25 mouse cellular contexts compared by ENCODE assay signal in the genomic region with DNA sequence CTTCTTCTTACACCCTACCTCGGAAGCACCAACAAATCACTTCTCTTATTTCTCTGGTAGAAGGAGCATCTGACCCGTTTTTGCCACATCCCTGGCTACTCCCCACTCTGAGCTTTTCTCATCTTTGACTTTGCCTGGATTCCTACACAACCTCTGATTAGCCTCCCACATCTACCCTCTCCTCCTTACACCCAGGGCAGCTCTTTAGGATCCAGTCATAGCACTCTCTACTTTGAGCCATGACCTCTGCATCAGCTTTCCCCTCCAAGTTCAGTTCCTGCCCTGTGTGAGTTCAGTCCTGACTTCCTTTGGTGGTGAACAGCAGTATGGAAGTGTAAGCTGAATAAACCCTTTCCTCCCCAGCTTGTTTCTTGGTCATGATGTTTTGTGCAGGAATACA.
DNase-seq lines count a peak whose midpoint lies in the region; ATAC-seq and TF ChIP-seq lines count a peak whose summit lies in the region.
"Had no signal": no experiment of that assay in that cellular context is flagged by ENCODE, and none has a peak within 500 bp of the region (broad histone marks: within the 10 kb centered on the region; RNA-seq: fewer than 3 reads in every experiment).

No protein-coding gene starts in this region.

- WGBS in heart, embryonic 13.5 days: 66% methylated on average over 2 of the region's 2 CpGs

- no peak overlapping the region for H3ac ChIP-seq in myocyte (ENCODE audit: control insufficient read depth, insufficient read length)

- peaks cover 38% of the 10 kb centered on the region for H3K4me1 ChIP-seq in heart, embryonic 13.5 days

- H3K27ac ChIP-seq in heart, embryonic 13.5 days (replicated peaks): peak overlapping the region; percentile 54; the same call in 1 of the 2 replicates
- H3K27ac ChIP-seq: embryonic facial prominence, embryonic 13.5 days; forebrain, embryonic 13.5 days; hindbrain, embryonic 14.5 days; hindbrain, postnatal 0 days had no signal

- no peak for ATAC-seq in heart, embryonic 13.5 days (ENCODE audit: extremely low read depth, insufficient number of reproducible peaks, low FRiP score, low TSS enrichment)
- ATAC-seq: CD4-positive, CD25-positive, alpha-beta regulatory T cell, adult 4 months; forebrain, embryonic 13.5 days; forebrain, embryonic 16.5 days; hindbrain, postnatal 0 days; inflammation-experienced regulatory T-cells, adult 6 months; intestine, embryonic 16.5 days had no signal

- TF ChIP-seq POLR2A in myocyte (IDR thresholded peaks at IDR 0.05; ENCODE audit: insufficient read length, low read depth): no peak

- no peak overlapping the region for H3K4me3 ChIP-seq in heart, embryonic 13.5 days
- no peak overlapping the region for H3K4me3 ChIP-seq in myocyte
- H3K4me3 ChIP-seq: embryonic facial prominence, embryonic 13.5 days; forebrain, embryonic 13.5 days had no signal

- H3K4me2 ChIP-seq in heart, embryonic 13.5 days: no peak overlapping the region
- H3K4me2 ChIP-seq in myocyte (ENCODE audit: low read depth): peak overlapping the region; percentile 74
- H3K4me2 ChIP-seq: embryonic facial prominence, embryonic 13.5 days; forebrain, embryonic 13.5 days; hindbrain, embryonic 14.5 days had no signal

- H3K79me2 ChIP-seq in myocyte (ENCODE audit: control insufficient read depth, insufficient read depth): no peaks in the 10 kb centered on the region

- intact Hi-C loops in heart, postnatal 10 days (cut with DNase I): no loop called here

- H3K9me3 ChIP-seq in heart, embryonic 13.5 days: no peaks in the 10 kb centered on the region
- H3K9me3 ChIP-seq: embryonic facial prominence, embryonic 13.5 days; forebrain, embryonic 13.5 days had no signal

- no peaks in the 10 kb centered on the region for H3K27me3 ChIP-seq in heart, embryonic 13.5 days (replicated peaks)
- H3K27me3 ChIP-seq in myocyte (ENCODE audit: control insufficient read depth, insufficient read depth, insufficient read length): no peaks in the 10 kb centered on the region
- H3K27me3 ChIP-seq: embryonic facial prominence, embryonic 13.5 days; forebrain, embryonic 13.5 days had no signal

- H3K9ac ChIP-seq in heart, embryonic 13.5 days: no peak overlapping the region
- H3K9ac ChIP-seq: embryonic facial prominence, embryonic 13.5 days; forebrain, embryonic 13.5 days; hindbrain, embryonic 14.5 days had no signal

- H3K36me3 ChIP-seq in heart, embryonic 13.5 days: no peaks in the 10 kb centered on the region
- H3K36me3 ChIP-seq in myocyte (ENCODE audit: control insufficient read depth, insufficient read depth): no peaks in the 10 kb centered on the region
- H3K36me3 ChIP-seq: embryonic facial prominence, embryonic 13.5 days had no signal

- peak; percentile 43 for DNase-seq in heart, adult 11 months
- DNase-seq in heart, postnatal 10 days: no peak
- no peak for DNase-seq in heart, postnatal 4 days
- peak; percentile 1 to 4 for DNase-seq in layer of hippocampus, postnatal 10 days (ENCODE audit: low spot score in 2 of 2)
- DNase-seq in layer of hippocampus, adult 18-20 months (ENCODE audit: low spot score in 2 of 2): no peak
- DNase-seq in spleen, postnatal 4 days (ENCODE audit: low spot score in 2 of 2): no peak
- DNase-seq: adrenal gland, adult 2 months; adrenal gland, postnatal 14 days; cerebellum, adult 11 months; cerebellum, adult 2 months; cerebellum, adult 9-11 months; cerebellum, postnatal 25 days; gastrocnemius, postnatal 10 days; gastrocnemius, postnatal 36 days; kidney, adult 18-20 months had no signal

TF ChIP-seq in myocyte, 11 proteins besides CTCF, POLR2A, EP300 and RAD21:
- TF ChIP-seq TCF3 (IDR thresholded peaks at IDR 0.05; ENCODE audit: insufficient read length, low read depth): no peak
TF ChIP-seq in myocyte: peak in this region for 0.

Comparison
In these comparisons a context has a peak if more than half of its experiments do, and no peak if none do; other contexts are left out.
1. DNase-seq: peak in heart, adult 11 months (single experiment) and layer of hippocampus, postnatal 10 days (2 of 2); none in heart, postnatal 10 days (0 of 2), heart, postnatal 4 days (single experiment), layer of hippocampus, adult 18-20 months (0 of 2) and spleen, postnatal 4 days (0 of 2).